Mouse (Mus musculus): Measurements from ENCODE around the gene Cntfr.

GRCm38 (mm10) chr4:41618916-41619746 is 77.8 kb downstream of the Cntfr start:
- TF ChIP-seq CTCF (IDR thresholded peaks at IDR 0.05; ENCODE audit: low read depth) (no peak), EP300 (IDR thresholded peaks at IDR 0.05; ENCODE audit: low read depth) (no peak)
